Mouse (Mus musculus) bone marrow macrophage, adult 2 months (primary cell): ENCODE data around the gene Nap1l4. TPM values are rescaled to one million over a fixed set of nuclear protein-coding genes. Genes with fewer than 3 reads are reported as not detected.

Experiments used
- H3K27ac ChIP-seq: 2 replicates; pipeline ENCODE4 v1.5.1; 2012; ENCODE audit warnings: low read depth, low read length; ENCODE audit not compliant: insufficient read depth
- H3K4me1 ChIP-seq: 2 replicates; pipeline ENCODE4 v1.6.1; 2012; ENCODE audit warnings: low read length; ENCODE audit not compliant: control insufficient read depth, insufficient read depth
- H3K4me3 ChIP-seq: 2 replicates; pipeline ENCODE4 v1.5.1; 2012; ENCODE audit warnings: mild to moderate bottlenecking, low read length, moderate library complexity; ENCODE audit not compliant: insufficient read depth
- CTCF ChIP-seq: IDR thresholded peaks from 2 replicates; pipeline ENCODE4 v1.5.1; 2012; ENCODE audit warnings: low read depth, mild to moderate bottlenecking, low read length, moderate library complexity
- POLR2A ChIP-seq: IDR thresholded peaks from 2 replicates; pipeline ENCODE4 v1.6.1; 2012; ENCODE audit warnings: mild to moderate bottlenecking, low read depth, low read length, borderline replicate concordance
- polyA plus RNA-seq: library from polyadenylated mRNA; stranded (reverse); fragments of >200 nt; gene quantifications from 2 replicates; pipeline ENCODE4 v1.2.4, GENCODE M21; 2012; ENCODE audit not compliant: missing spikeins, insufficient read depth, insufficient read length

The Nap1l4 gene
- polyA plus RNA-seq, 1 experiment = 74.0 TPM

DNA sequence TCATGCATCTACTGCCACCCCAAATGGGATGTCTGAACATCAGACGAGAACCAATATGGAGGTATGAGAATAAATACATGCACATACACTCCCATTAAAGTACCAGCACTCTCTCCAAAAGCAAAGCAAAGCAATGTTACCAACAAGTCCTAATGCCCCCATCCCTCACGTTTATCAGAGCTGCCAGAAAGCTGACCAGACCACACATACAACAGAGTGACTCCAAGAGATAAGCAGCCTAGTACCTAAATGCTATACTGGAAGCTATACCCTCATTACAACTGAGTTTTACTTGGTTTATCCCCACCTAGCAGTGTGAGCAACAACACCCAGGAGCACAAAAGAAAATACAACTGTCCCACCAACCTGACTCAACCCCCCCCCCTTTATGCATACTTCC, 15.6 kb downstream of the Nap1l4 start:
- Histone ChIP-seq H3K27ac (no peak overlapping the region), H3K4me3 (no peak overlapping the region), H3K4me1 (no peaks in the 10 kb centered on the region)
- TF ChIP-seq POLR2A = no peak
- no peak for TF ChIP-seq CTCF

DNA sequence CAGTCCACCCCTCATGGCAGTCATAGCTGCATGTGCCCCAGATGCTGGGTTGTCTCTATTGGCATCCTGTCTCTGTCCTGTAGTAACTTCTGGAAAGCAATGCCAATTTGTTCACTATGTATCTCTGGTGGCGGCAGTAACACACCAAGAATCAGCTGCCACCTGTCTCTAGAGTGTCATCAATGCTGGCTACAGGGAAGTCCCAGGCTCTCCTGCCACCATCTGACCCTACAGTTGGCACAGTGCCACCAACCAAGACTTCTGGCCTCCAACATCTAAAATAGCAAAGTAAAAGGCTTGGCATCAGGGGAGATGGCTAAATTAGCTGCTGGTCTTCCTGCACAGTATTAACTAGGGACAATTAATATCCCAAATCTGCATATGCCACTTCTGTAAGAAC, 16.5 kb downstream of the Nap1l4 start:
- Histone ChIP-seq H3K4me3 (no peak overlapping the region), H3K27ac (no peak overlapping the region), H3K4me1 (no peaks in the 10 kb centered on the region)
- no peak for TF ChIP-seq POLR2A
- no peak for TF ChIP-seq CTCF

DNA sequence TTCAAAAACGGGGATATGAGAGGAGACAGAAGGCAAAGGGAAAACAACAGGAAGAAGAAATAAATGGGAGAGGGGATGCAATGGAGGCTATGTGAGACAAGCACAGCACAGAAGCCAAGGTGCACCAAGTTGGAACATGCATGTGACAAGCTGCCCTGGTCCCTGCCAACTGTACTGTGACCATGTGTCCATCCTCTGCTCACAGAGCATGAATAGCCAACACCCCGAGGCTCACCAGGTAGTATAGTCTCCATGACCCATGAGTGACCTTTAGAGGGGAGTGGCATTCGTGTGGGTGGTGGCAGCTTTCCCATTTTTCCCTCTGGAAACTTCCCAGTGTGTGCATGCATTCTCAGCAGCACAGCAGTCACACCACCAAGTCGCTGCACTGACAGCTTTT, 29.6 kb downstream of the Nap1l4 start:
- TF ChIP-seq POLR2A = no peak
- TF ChIP-seq CTCF = no peak
- H3K4me1 ChIP-seq = peaks cover 9% of the 10 kb centered on the region
- no peak overlapping the region for H3K27ac ChIP-seq
- no peak overlapping the region for H3K4me3 ChIP-seq

- H3K4me3 ChIP-seq = no peak overlapping the region
- H3K27ac ChIP-seq = no peak overlapping the region
- H3K4me1 ChIP-seq = no peaks in the 10 kb centered on the region
- TF ChIP-seq POLR2A = no peak
- no peak for TF ChIP-seq CTCF
Measured at GRCm38 (mm10) chr7:143514416-143514768, 34.5 kb downstream of the Nap1l4 start.

DNA sequence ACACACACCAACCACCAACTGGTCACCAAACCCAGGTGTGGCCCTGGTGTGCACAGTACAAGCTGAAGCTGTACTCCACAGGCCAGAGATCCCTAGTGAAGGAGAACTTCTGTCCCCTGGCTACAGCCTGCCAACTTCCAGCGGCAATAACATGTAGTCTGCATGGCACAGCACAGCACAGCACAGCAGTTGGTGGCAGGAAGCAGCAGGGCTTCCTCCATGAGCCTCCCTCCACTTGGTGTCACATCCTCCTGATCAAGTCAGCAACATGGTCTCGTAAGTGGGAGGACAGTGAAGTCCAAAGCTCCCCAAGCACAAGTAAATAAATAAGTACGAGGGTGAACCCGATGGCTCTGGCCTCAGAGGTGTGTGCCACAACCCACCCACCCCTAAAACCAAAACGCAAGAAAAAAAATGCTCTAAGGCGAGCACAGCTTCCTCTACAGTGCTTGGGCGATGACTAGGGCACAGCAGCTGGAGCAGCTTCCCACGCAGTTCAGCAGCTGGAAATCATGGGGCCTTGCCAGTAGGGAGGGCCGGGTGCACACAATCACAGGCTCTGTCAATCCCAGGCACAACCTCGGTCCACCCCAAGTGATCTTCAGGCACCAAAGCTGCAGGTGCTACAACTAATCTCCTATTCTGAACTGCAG, 35.0 kb downstream of the Nap1l4 start:
- Histone ChIP-seq H3K4me3 (no peak overlapping the region), H3K4me1 (no peaks in the 10 kb centered on the region), H3K27ac (no peak overlapping the region)
- TF ChIP-seq POLR2A = no peak
- no peak for TF ChIP-seq CTCF

DNA sequence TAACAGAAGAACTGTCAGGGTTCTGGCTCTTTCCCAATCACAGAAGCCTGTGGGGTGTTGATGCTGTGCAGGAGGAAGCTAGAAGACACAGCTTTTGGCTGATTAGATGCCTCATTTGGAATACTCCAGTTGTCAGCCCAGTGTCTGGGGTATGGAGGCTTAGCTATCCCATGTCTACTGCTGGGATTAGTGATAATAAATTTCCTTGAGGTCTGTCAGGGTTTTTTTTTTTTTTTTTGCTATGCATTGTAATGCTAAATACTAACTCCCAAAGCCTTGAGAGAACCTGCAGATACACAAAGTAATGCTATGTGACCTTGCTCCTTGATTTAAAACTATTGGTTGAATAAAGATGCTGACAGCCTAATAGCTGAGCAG, 37.6 kb downstream of the Nap1l4 start:
- H3K4me1 ChIP-seq = no peaks in the 10 kb centered on the region
- H3K4me3 ChIP-seq = no peak overlapping the region
- TF ChIP-seq POLR2A (no peak), CTCF (no peak)
- no peak overlapping the region for H3K27ac ChIP-seq

- no peaks in the 10 kb centered on the region for H3K4me1 ChIP-seq
- no peak overlapping the region for H3K27ac ChIP-seq
- H3K4me3 ChIP-seq = no peak overlapping the region
- no peak for TF ChIP-seq CTCF
- TF ChIP-seq POLR2A = no peak
Measured at GRCm38 (mm10) chr7:143510593-143511334, 38.1 kb downstream of the Nap1l4 start.

GRCm38 (mm10) chr7:143509566-143509965, 39.3 kb downstream of the Nap1l4 start:
- no peaks in the 10 kb centered on the region for H3K4me1 ChIP-seq
- no peak overlapping the region for H3K27ac ChIP-seq
- no peak overlapping the region for H3K4me3 ChIP-seq
- TF ChIP-seq CTCF (no peak), POLR2A (no peak)

DNA sequence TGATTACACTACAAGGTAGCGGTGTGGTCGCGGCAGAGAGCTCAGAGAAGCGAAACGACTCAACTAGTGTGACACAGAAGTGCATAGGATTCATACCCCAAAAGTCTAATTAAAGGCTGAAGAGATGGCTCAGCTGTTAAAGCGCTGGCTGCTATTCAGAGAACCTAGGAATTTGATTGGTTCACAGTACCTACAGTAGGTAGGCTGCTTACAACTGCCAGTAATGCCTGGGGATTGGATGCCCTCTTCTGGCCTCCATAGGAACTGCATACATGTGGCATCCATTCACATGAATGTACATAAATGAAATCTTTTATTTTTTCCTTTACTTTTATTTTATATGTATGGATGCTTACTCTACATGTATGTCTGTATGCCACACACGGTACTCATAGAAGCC, 42.2 kb downstream of the Nap1l4 start:
- H3K4me1 ChIP-seq = no peaks in the 10 kb centered on the region
- 0 out of 2 replicates have a peak, but pooled peaks have one; percentile 4 for TF ChIP-seq CTCF
- no peak for TF ChIP-seq POLR2A
- H3K4me3 ChIP-seq = no peak overlapping the region
- no peak overlapping the region for H3K27ac ChIP-seq

DNA sequence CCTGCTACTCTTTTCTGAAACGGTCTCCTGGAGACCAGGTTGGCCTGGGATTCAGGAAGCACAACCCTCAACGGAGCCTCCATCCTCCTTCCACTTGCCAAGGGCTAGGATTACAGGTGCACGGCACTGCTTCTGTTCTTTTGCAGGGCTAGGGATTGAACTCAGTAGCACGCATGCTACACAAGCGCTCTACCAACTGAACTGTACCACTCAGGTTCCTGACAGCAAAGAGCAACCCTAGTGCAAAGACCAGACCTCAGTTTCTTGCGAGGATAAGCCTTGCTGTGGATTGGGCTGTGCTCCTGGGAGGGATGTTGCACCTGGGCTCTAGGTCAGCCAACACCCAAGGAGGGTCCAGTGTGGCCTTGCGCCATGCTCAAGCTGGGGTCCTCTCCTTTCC, 42.6 kb downstream of the Nap1l4 start:
- Histone ChIP-seq H3K4me3 (no peak overlapping the region), H3K4me1 (no peaks in the 10 kb centered on the region), H3K27ac (no peak overlapping the region)
- TF ChIP-seq CTCF = no peak
- no peak for TF ChIP-seq POLR2A

DNA sequence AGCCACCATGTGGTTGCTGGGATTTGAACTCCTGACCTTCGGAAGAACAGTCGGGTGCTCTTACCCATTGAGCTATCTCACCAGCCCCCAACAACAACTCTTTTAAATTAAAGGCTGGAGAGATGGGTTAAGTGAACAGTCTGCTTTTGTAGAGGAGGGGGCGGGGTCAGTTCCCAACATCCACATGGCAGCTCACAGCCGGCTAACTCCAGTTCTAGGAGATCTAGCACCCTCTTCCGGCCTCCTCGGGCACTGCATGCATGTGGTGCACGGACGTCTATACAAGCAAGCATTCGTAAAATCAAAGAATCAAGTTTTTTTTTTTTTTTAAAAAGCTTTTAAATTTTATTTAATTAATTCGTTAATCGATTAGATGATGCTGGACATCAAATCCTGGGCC, 43.1 kb downstream of the Nap1l4 start:
- TF ChIP-seq CTCF (peak; percentile 45; the same call in 1 of the 2 replicates), POLR2A (no peak)
- H3K27ac ChIP-seq = no peak overlapping the region

More for the DNA sequence above, 43.1 kb downstream of the Nap1l4 start:
- Histone ChIP-seq H3K4me3 (no peak overlapping the region), H3K4me1 (no peaks in the 10 kb centered on the region)
